Mouse (Mus musculus) embryo, embryonic 10 days (tissue): ENCODE measurements around the gene Timm9.
A peak's percentile ranks its signal among the peaks of the same experiment; 100 is the strongest.

Source experiments
- DNase-seq: peaks from one replicate; pipeline ENCODE4 v3.0.0-alpha.2; 2015; ENCODE audit warnings: low spot score

Timm9 gene

DNA sequence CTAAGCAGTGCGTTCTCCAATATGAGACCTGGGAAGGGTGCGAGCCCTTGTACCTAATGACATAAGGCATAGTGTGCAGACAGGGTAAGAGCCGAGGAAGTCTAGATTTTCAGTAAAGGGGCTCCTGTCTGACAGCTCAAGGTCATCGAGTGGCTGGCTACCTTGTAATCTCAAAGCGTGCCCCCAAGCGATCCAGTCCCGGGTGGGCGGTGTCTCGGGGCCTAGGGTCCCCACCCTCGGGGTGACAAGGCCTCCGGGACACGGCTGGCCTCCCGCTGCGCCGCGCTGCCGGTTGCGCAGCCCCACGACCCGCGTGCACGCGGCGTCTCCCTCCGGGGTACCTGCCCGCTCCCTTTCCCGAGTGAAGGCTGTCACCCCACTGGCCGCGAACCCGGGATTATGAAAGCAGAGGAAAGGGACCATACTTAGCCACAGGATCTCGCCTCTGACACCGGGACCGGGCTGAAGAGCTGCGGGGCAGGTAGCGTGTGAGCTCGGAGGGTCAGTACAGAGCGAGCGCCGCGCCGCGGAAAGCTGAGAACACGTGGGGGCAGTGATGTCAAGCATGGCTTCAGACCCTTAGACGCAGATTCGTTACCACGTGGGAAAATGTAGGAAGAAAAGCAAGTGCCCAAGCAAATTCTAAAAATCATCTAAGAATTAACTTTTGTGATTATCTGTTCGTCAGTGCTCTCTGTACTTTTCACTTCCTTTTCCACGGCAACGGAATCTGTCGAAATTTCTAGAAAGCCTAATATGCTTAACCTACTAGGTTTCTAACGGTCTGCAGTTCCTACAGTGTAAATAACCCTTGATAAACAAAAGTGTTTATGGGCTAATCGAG lies at the start of gene Timm9, which contains the start of gene 2700049A03Rik:
Gene Timm9 (minus strand): TSS at position 555 of the 844 bp plus-strand sequence.
Gene 2700049A03Rik (plus strand): TSS at position 719 of the 844 bp plus-strand sequence.
- peak; percentile 90 for DNase-seq

DNA sequence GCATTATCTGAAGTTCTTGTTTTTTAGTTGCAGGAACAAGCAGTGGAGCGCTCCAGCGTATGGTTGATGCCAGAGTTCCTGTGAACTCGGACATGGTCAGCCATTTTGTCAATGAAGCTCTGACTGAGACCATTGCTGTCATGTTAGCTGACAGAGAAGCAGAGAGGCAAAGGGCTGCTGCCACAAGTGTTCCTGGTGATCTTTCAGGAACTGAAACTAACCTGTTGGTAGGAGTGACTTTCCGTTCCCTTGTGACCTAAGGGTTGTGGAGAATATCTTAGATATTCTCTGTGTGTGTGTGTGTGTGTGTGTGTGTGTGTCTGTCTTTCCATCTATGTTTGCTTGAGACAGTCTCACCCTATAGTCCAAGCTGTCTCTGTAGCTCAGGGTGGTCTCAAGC lies 47.9 kb upstream of the Timm9 start:
- DNase-seq, result no peak

DNA sequence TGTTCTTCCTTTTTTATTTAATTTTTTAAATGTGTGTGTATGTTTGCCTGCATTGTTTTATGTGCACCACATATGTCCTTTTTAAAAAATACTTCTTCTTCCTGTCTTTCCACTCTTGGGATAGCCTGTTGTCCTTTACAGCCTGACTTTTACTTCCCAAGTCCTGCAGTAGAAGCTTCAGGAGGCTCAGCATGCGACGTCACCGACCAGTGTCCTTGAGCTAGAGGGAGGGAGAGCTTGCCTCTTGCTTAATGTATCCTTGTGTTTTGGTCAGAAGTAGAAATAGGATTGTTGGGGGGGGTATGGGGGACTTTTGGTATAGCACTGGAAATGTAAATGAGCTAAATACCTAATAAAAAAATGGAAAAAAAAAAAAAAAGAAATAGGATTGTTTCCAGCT lies 47.3 kb upstream of the Timm9 start:
- no peak for DNase-seq

DNA sequence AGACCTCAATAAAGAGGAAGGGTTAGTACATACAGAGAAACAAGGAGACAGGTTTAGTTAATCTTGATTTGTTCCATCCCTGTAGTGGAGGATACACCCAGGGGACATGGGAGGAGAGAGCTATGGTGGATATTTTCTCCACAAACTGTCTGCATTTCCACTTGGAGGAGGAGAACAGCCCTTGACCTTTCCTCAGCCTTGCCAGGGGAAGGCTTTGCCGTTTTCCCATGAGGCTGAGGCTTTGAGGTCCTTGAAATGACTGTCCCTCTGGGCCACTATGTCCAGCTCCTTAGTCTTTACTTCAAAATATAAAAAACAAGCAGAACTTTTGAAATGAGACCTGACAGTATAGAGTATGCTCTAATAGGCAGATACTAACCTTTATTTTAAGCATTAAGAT lies 33.4 kb upstream of the Timm9 start:
- no peak for DNase-seq

DNA sequence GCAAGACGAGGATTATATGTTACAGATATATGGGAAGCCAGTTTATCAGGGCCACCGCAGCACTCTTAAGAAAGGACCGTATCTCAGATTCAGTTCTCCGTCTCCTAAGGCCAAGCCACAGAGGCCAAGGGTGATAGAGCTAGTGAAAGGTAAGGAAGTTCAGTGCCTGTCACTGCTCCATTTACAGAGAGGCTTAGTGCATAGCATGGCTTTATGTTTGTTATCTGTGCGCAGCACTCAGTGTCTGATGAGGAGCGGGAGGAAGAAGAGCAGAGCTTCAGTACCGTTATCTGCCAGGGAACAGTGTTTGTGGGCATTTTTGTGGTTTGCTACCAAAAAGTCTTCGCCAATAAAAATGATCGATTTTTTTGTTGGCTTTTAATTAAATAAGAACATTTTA lies 27.9 kb upstream of the Timm9 start:
- no peak for DNase-seq

DNA sequence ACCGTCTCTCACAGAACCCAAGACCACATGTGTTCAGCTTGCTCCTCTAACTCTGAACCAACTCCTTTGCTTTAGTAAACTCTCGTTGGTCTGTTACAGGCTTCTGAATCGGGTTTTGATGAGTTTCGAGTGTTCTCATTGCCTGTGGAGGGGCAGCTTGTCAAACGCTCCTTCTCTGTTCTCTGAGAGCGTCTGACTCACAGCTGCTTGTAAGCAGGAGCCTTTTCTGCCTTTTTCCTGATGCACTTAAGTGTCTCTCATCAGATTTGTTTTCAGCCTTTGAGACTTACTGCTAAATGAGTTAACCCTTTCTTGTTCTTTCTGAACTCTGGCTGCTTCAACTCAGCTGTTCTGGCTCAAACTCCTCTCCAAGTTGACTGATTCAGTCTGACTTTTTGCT lies 21.5 kb upstream of the Timm9 start:
- no peak for DNase-seq

DNA sequence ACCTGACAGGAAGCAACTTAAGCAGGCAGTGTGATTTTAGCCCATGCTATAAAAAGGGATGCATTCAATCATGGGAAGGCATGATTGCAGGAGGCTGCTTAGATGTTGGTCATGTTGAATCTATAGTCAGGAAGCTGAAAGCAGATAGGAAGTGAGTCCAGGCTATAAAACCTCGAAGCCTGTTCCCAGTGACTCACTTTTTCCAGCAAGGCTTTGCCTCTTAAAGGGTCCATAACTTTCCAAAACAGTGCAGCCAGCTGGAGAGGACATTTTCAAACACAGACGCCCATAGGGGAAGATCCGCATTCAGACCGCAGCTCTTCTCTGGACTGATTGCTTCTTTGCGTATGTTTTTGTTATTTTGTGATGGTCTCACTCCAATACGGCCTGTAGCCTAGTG lies 18.5 kb upstream of the Timm9 start:
- DNase-seq, result no peak

DNA sequence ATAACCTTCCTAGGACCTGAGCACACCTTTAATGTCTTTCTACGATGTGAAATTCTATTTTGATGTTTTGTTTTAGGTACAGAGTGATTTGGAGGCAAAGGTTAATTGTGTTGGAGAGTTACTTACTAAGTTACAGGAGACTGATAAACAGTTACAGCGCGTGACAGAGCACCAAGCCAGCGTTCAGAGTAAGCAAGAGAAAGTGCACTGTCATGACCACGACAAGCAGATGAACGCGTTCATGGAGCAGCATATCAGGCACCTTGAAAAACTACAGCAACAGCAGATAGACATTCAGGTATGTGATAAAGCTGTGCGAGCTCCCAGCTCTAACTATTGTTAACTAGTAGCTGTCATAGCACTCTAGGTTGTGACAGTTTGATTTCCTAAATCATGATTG lies 13.7 kb upstream of the Timm9 start:
- DNase-seq, result no peak

DNA sequence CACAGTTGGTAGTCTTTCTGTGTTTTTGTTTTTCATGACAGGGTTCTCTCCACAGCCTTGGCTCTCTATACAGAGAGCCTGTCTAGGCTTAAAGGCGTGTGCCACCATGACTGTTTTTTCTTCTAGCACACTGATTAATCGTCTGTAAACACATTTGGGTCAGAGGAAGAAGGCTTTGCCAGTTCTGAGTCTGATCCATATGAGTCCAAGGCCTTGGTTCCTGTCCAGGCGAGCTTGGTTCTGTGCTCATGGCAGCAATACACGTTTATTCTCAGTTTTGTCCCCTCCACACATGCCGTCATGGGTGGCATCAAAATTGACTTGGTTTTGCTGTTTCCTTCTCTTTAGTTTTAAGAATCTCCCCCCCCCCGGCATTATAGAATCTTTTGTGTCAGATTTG lies 13.0 kb upstream of the Timm9 start:
- no peak for DNase-seq

DNA sequence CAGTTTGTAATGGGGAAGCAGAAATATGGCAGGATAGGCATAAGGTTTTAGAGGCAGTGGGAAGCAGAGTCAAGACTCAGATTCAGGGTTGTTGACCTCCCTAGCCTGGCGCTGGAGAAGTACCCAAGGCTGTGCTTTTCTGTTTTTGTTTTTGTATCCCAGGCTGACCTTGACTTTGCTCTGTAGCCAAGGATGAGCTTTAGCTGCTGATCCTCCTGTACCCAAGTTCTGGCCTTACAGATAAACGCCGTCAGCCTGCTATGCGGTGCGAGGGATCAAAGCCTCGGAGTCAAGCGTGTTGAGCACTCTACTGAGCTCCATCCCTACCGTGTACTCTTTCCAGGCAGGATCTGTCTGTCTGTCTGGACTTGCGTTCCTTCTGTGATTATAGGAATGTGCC lies 12.3 kb upstream of the Timm9 start:
- no peak for DNase-seq

DNA sequence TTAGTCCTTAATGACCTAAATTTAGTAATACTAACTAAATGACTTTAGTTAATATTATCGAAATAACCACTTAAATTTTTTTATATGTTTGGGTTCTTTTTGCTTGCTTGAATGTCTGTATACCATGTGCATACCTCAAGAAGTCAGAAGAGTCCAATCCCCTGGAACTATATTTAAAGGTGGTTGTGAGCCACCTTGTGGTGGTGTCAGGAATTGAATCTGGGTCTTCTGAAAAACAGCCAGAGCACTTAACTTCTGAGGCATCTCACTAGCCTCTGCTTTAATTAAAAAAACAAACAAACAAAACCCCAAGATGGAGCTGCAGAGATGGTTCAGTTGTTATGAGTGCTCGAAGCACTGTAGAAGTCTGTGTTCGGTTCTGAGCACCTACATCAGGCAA lies 11.2 kb upstream of the Timm9 start:
- DNase-seq, result peak; percentile 22

DNA sequence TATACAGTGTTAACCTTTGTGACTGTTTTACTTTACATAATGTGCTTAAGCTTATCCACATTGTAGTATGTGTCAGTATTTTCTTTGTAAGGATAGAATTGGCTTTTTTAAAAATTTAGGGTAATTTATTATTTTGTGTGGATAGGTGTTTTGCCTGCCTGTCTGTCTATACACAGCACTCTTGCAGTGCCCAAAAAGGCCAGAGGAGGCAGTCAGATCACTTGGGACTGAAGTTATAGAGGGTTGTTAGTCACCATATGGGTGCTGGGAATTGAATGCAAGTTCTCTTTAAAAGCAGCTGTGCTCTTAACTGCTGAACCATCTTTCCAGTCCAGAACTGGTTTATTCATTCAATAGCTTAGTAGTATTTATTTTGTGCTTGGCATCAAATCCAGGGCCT lies 4.7 kb upstream of the Timm9 start:
- DNase-seq, result no peak

DNA sequence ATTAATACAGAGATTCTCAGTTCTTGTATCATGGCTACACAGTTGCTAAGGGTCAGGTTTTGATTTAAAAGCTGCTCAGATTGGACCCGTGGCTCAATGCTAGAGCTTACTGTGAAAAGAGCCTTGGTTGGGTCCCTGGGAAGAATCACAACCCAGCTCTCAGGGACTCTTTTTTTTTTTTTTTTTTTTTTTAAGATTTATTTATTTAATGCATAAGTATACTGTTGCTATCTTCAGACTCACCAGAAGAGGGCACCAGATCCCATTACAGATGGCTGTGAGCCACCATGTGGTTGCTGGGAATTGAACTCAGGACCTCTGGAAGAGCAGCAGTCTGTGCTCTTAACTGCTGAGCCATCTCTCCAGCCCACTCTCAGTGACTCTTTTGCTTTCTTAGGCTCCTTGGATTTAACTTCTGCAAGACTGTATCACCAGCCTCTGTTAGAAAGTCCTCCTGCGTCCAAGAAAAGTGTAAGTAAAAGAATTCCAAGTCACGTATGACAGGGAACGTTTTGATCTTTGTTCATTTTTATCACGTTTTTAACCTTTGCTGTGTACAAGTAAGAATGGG lies 2.9 kb upstream of the Timm9 start:
- DNase-seq, result no peak

DNA sequence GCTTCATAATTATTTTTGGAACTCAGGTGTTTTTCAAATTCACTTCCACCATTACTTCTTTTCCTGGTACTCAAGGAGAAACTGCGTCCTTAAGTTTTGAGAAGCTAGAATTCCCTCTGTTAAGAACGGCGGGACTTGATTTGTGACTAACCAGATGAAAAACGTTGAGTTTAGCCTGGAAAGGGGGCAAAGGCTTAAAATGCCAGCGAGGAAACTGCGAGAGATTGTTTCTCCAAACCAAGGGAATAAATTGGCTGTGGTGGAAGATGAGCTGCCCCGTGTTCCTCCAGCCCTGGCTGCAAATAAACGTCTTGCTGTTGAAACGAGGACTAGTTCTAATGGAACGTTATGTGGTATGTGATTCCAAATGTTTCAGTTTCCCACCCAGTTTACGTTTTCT lies 1.2 kb upstream of the Timm9 start:
- no peak for DNase-seq

DNA sequence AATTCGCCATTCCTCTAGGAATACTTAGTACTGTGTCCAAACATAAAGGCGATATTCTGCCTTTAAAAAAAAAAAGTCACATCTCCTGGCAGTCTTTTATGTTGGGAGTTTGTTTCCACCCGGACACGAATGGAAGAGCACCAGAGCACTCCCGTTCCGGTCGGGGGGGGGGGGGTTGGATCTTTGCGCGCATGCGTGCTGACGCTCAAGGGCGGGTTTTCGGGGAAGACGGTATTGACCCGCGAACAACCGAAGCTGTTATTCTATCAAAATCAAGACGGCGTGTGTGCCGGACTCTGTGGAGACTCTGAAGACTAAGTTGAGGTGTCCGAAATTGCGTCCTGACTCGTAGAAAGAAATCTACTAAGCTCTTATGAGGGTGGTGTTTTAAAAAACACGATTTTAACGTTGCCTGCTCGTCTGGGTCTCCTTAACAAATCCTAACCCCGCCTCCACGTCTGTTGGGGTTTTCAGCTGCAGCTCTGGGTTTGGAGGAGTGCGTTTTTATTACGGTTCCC lies 549 bp upstream of the Timm9 start:
- peak; percentile 92 for DNase-seq

DNA sequence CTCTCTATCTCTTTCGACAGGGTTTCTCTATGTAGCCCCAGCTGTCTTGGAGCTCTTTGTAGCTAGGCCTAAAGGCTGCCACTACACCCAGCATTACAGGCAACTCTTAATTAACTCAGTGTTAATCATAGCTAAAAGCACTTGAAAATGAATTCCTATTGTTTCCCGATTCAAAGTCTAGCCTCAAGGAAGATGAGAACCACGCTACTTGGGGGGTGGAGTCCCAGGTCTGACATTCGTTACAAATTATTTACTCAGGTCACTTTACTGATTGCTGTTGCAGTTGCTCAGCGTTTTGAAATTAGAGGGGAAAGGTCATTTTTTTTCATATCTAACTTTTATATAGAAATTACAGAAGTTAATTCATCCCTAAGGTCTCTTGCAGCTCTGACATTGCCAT lies 903 bp downstream of the Timm9 start:
- no peak for DNase-seq

DNA sequence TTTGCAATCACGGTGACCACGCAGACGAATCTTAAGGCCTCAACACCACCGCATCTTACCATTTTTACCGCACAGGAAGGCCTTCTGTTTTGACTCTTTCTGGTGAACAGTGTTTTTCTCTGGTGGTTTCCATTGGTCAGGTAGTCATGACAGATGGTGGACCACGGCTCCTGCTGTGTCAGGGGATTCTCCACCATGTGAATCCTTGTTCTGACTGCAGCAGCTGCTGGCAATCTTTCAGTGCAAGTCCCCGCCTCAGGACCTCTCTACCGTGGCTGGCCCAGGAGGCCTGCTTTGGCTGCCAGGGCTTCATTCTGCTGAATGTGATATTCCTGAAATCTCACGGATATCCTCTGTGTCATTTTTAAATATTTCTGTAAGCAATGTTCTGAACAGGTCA lies 13.2 kb downstream of the Timm9 start:
- no peak for DNase-seq

DNA sequence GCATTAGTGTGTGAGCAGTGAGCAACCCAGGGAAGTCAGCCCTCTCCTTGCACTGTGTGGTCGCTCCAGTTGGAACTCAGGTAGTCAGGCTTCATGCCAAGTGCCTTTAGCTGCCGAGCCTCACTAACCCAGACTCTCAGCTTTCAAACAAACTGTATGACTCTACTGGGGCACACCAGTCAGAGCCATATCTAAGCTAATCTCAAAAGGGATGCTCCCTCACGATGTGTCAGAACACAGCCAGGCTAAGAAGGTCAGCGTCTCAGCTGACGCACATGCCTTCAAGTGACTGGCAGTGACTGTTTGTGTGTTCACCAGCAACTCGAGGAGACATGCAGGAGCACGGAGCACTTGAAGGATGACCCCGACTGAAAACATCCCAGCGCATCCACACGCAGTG lies 13.8 kb downstream of the Timm9 start:
- no peak for DNase-seq

DNA sequence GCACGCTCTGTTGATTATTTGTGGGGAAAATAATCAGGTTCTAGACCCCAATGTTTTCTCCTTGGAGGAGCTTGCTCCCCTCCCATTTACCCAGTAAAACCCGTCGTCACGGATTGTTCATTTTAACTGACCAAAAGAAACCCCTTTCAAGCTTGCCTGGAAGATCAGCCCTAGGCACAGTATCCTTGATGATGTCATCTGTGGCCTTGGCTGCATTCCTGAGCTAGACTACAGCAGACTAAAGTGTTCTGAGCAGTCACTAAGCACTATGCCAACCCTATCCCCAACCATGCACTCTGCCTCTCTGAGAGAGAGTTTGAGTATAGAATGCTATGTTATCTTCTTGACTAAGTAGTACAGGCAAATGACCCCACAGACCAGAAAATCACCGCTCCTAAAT lies 20.1 kb downstream of the Timm9 start:
- no peak for DNase-seq

DNA sequence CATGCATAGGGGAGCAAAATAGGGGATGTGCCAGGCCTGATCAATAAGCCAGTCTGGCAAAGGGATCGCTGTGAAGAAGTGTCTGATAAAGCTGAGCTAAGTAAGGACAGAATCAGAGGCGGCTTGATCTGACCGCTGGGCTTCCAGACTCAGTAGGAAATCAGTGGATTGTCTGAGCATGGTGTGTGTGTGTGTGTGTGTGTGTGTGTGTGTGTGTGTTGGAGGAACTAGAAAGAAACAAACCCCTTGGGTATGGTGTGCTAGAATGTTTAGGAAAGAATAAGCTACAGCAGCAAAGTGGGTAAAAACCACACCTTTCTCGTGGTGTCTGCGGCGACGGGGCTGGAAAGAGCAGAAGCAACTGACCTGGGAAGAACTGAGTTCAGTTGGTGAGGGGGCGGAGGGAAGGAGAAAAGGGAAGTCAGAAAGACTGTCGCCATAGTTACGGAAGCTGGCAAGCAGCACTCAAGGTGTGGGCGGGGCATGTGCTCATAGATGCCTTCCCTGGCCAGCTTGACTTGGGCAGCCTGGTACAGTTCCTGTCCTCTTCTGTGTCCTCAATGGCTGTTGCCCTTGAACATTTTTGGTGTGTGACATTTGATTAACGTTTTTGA lies 22.7 kb downstream of the Timm9 start:
- DNase-seq, result peak; percentile 78

DNA sequence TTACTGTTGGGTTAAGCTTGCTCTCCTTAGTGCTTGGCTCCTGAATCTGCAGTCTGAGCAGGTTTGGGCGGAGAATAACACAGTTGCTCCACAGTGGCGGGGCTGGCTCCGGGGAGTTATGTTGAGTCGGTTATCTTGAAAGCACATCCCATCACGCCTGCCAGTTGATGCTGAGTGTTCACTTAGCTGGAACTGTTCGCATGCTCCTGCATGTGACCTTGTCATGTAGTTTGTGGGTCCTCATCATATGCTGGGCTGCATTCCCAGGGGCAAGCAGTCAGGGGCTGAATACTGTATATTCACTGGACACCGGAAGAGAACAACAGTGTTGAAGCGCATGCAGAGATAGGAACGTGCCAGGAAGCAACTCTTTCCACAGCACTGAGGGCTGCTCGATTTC lies 23.4 kb downstream of the Timm9 start:
- no peak for DNase-seq

DNA sequence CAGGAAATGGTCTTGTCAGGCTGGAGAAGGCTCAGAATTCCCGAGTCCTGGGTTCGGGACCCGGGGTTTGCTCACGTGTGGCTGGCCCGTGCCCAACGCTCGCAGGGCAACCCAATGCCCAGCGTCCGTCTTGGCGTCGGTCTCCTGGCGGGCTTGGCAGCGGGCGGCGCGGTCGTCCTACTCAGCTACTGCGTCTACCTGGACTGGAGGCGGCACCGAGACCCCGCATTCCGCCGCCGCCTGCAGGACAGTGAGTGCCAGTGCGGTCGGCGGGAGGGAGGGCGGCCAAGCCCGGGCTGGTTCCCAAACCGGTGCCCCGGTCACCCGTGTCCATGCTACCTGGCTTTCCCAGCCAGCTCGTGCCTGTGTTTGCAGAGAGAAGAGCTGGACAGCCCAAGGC lies 25.2 kb downstream of the Timm9 start, which contains the start of gene Tomm20l:
Gene Tomm20l (plus strand): TSS at position 98 of the 400 bp plus-strand sequence.
- DNase-seq, result peak; percentile 48

DNA sequence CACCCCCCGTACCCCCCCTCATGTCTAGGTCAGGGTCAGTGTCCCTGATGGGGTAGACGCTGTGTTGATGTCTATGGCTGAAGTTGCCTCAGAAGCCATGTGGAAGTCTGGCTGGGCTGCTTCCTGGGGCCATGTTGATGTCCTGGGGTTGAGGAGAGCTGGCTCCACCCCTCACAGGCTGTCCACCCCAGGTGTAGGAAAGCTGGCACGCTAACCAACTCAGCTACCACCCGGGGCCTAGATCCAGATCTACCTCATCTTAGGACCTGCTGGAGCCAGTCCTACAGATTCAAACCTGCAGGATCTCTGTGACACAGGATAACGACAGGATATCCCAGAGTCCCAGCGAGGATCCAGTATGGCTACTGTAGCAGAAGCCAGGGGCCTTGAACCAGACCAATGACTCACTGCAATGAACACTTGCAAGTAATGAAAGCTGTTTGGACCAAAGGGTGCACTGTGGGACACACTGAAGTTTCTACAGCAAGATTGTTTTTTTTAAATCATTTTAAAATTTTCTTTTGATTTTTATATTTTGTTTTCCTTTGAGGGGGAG lies 29.2 kb downstream of the Timm9 start:
- no peak for DNase-seq
